Mouse (Mus musculus): Measurements from ENCODE around the gene Trpc7.

Gene Trpc7

GRCm38 (mm10) chr13:56747554-56747953, 148.2 kb downstream of the Trpc7 start:
- no peak for DNase-seq (ENCODE audit: low read depth, low spot score)

GRCm38 (mm10) chr13:56746739-56747532, 148.9 kb downstream of the Trpc7 start:
- no peak for DNase-seq (ENCODE audit: low read depth, low spot score)

- no peak for DNase-seq (ENCODE audit: low read depth, low spot score)
Measured at GRCm38 (mm10) chr13:56742325-56742901, 153.4 kb downstream of the Trpc7 start.

GRCm38 (mm10) chr13:56741691-56742090, 154.1 kb downstream of the Trpc7 start:
- DNase-seq (ENCODE audit: low read depth, low spot score): no peak

GRCm38 (mm10) chr13:56740496-56740895, 155.3 kb downstream of the Trpc7 start:
- no peak for DNase-seq (ENCODE audit: low read depth, low spot score)

- DNase-seq (ENCODE audit: low read depth, low spot score): no peak
Measured at GRCm38 (mm10) chr13:56739556-56739955, 156.2 kb downstream of the Trpc7 start.

GRCm38 (mm10) chr13:56735212-56735875, 160.4 kb downstream of the Trpc7 start:
- no peak for DNase-seq (ENCODE audit: low read depth, low spot score)

- DNase-seq (ENCODE audit: low read depth, low spot score): no peak
Measured at GRCm38 (mm10) chr13:56734617-56735016, 161.2 kb downstream of the Trpc7 start.

GRCm38 (mm10) chr13:56729046-56729445, 166.7 kb downstream of the Trpc7 start:
- DNase-seq (ENCODE audit: low read depth, low spot score): no peak

GRCm38 (mm10) chr13:56726551-56726950, 169.2 kb downstream of the Trpc7 start:
- no peak for DNase-seq (ENCODE audit: low read depth, low spot score)
